Mouse (Mus musculus) small intestine, adult 2 months (tissue): ENCODE data around the gene Lrrc34.

Experiments
- CTCF ChIP-seq: fragments of 200-500 bp; IDR thresholded peaks from 2 replicates; pipeline ENCODE4 v1.5.1; 2012; ENCODE audit warnings: low read depth, mild to moderate bottlenecking, control low read depth, inconsistent platforms, low read length, moderate library complexity, mixed read lengths; ENCODE audit not compliant: insufficient replicate concordance, insufficient read length; ENCODE audit errors: extremely low read depth
- POLR2A ChIP-seq: fragments of 200-500 bp; IDR thresholded peaks from 2 replicates; pipeline ENCODE4 v1.6.1; 2012; ENCODE audit warnings: low read depth, mild to moderate bottlenecking, control low read depth, inconsistent platforms, low read length, moderate library complexity

DNA sequence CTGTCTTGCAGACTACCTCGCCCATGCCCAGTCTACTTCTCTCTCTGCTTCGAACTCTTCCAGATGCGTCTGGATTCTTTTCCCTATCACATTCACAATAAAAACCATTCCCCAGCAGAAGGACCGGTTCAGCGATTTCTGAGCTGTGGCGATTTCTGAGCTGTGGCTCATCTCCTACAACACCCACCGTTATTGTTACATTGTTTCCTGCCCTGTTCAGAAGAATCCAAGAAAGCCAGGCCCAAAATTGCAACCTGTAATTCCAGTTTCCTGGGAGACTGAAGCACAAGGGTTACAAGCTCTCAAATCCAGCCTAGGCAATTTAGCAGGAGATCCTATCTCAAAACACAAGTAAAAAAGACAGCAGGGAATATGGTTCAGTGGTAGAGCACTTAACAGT, 50.4 kb downstream of the Lrrc34 start:
- no peak for TF ChIP-seq POLR2A
- no peak for TF ChIP-seq CTCF
